In the genomic region with DNA sequence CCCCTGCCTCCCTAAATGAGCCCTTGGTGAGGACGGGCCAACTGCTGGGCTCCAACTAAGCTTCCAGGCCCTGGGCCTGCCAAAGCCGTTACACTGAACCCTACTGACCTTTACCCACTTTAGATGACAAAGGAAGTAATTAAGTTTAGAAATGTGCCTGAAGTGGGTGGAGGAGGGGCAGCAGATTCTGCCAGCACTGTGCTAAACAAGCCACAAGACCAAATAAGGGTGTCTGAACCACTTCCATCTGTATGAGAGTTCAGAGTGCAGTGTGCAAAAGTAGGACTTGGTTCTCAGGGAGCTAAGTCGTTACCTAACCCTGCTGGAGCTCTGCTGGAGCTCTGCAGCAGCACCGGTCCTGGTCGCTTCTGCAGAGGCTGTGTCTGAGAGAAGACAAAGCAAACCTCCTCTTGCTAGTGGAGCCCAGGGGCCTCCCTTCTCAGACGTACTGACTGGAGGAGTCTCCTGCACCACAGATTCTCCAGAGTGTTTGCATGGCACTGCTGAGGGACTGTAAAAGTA, we compare ENCODE assay signal across 8 mouse cellular contexts. TPM values are rescaled to one million over a fixed set of nuclear protein-coding genes. Genes with fewer than 3 reads are reported as not detected.
DNase-seq lines count a peak whose midpoint lies in the region; ATAC-seq lines count a peak whose summit lies in the region.

No protein-coding gene starts in this region.

- H3K27ac ChIP-seq in kidney, embryonic 15.5 days, result peak overlapping the region; percentile 85
- peak overlapping the region; percentile 52; the same call in 1 of the 2 replicates for H3K27ac ChIP-seq in liver, embryonic 16.5 days (ENCODE audit: low read length)

- 5% methylated on average over 6 of the region's 6 CpGs for WGBS in kidney, embryonic 15.5 days
- WGBS in liver, embryonic 16.5 days (ENCODE audit: insufficient replicate concordance), result 17% methylated on average over 6 of the region's 6 CpGs

- no peak overlapping the region for H3K4me2 ChIP-seq in kidney, embryonic 15.5 days
- H3K4me2 ChIP-seq in liver, embryonic 16.5 days (ENCODE audit: low read depth, low read length), result no peak overlapping the region

- no peaks in the 10 kb centered on the region for H3K27me3 ChIP-seq in kidney, embryonic 15.5 days
- no peaks in the 10 kb centered on the region for H3K27me3 ChIP-seq in liver, embryonic 16.5 days (ENCODE audit: control insufficient read depth, insufficient read depth, low read depth, low read length)

- ATAC-seq in kidney, embryonic 15.5 days (replicated peaks; ENCODE audit: low FRiP score), result peak; percentile 81
- ATAC-seq in liver, embryonic 16.5 days (ENCODE audit: low read depth), result peak; percentile 68

- no peaks in the 10 kb centered on the region for H3K36me3 ChIP-seq in kidney, embryonic 15.5 days
- H3K36me3 ChIP-seq in liver, embryonic 16.5 days (ENCODE audit: control insufficient read depth, insufficient read depth), result no peaks in the 10 kb centered on the region

- H3K4me1 ChIP-seq in kidney, embryonic 15.5 days, result peaks cover 15% of the 10 kb centered on the region
- peaks cover 9% of the 10 kb centered on the region for H3K4me1 ChIP-seq in liver, embryonic 16.5 days (ENCODE audit: control insufficient read depth, low read depth, low read length)

- no peak overlapping the region for H3K9ac ChIP-seq in kidney, embryonic 15.5 days
- no peak overlapping the region for H3K9ac ChIP-seq in liver, embryonic 16.5 days (ENCODE audit: low read depth, low read length)

- peak; percentile 10 to 38 for DNase-seq in right cerebral cortex, adult 2 months (ENCODE audit: low spot score in 2 of 2)
- no peak for DNase-seq in right cerebral cortex, postnatal 25 days
- peak; percentile 85 for DNase-seq in embryo, embryonic 10.5 days (ENCODE audit: low spot score)
- peak; percentile 66 for DNase-seq in heart, adult 8-10 months (ENCODE audit: low spot score)
- DNase-seq in ovary, postnatal 14 days (ENCODE audit: low spot score), result peak; percentile 43
- DNase-seq in B cell, adult 2 months, result no peak

- H3K4me3 ChIP-seq in kidney, embryonic 15.5 days (replicated peaks), result no peak overlapping the region
- H3K4me3 ChIP-seq in liver, embryonic 16.5 days (ENCODE audit: low read depth, low read length), result no peak overlapping the region

- no peaks in the 10 kb centered on the region for H3K9me3 ChIP-seq in kidney, embryonic 15.5 days (replicated peaks)
- no peaks in the 10 kb centered on the region for H3K9me3 ChIP-seq in liver, embryonic 16.5 days (replicated peaks; ENCODE audit: control insufficient read depth, low read length)

RNA-seq across cellular contexts. Expression of gene Ncor1, which starts 36.5 kb away (rescaled TPM):
- 100 to 1,000 TPM; 125 to 148 (median 138) TPM for total RNA-seq in heart, adult 8-10 months (2022)
- polyA plus RNA-seq in kidney, embryonic 15.5 days (2015; fragmentation: Nextera tagmentation; extraction: Ambion mirVana), result 168 and 172 TPM in 2 replicates
- polyA plus RNA-seq in liver, embryonic 16.5 days (2015; fragmentation: Nextera tagmentation; extraction: Ambion mirVana), result 18.4 and 22.7 TPM in 2 replicates

RNA-seq across cellular contexts. Expression of gene Pigl, which starts 36.6 kb away (rescaled TPM):
- 1 to 10 TPM; 3.1 to 3.8 (median 3.3) TPM for total RNA-seq in heart, adult 8-10 months (2022)
- 11.9 and 12.4 TPM in 2 replicates for polyA plus RNA-seq in kidney, embryonic 15.5 days (2015; fragmentation: Nextera tagmentation; extraction: Ambion mirVana)
- polyA plus RNA-seq in liver, embryonic 16.5 days (2015; fragmentation: Nextera tagmentation; extraction: Ambion mirVana), result 3.0 and 3.5 TPM in 2 replicates

RNA-seq across cellular contexts. Expression of gene Cenpv, which starts 44.2 kb away (rescaled TPM):
- total RNA-seq in heart, adult 8-10 months (2022), result 10 to 100 TPM; 21.2 to 27.5 (median 24.5) TPM
- 19.4 and 20.0 TPM in 2 replicates for polyA plus RNA-seq in kidney, embryonic 15.5 days (2015; fragmentation: Nextera tagmentation; extraction: Ambion mirVana)
- 4.5 and 7.2 TPM in 2 replicates for polyA plus RNA-seq in liver, embryonic 16.5 days (2015; fragmentation: Nextera tagmentation; extraction: Ambion mirVana)

RNA-seq across cellular contexts. Expression of gene Ubb, which starts 56.2 kb away (rescaled TPM):
- total RNA-seq in heart, adult 8-10 months (2022), result 100 to 1,000 TPM; 692 to 761 (median 719) TPM
- polyA plus RNA-seq in kidney, embryonic 15.5 days (2015; fragmentation: Nextera tagmentation; extraction: Ambion mirVana), result 3,192 and 3,248 TPM in 2 replicates
- polyA plus RNA-seq in liver, embryonic 16.5 days (2015; fragmentation: Nextera tagmentation; extraction: Ambion mirVana), result 1,628 and 1,645 TPM in 2 replicates

Comparison
In these comparisons a context has a peak if more than half of its experiments do, and no peak if none do; other contexts are left out.
1. DNase-seq: peak in right cerebral cortex, adult 2 months (2 of 2), embryo, embryonic 10.5 days (single experiment), heart, adult 8-10 months (single experiment) and ovary, postnatal 14 days (single experiment); none in right cerebral cortex, postnatal 25 days (single experiment) and B cell, adult 2 months (0 of 2).